In the genomic region with DNA sequence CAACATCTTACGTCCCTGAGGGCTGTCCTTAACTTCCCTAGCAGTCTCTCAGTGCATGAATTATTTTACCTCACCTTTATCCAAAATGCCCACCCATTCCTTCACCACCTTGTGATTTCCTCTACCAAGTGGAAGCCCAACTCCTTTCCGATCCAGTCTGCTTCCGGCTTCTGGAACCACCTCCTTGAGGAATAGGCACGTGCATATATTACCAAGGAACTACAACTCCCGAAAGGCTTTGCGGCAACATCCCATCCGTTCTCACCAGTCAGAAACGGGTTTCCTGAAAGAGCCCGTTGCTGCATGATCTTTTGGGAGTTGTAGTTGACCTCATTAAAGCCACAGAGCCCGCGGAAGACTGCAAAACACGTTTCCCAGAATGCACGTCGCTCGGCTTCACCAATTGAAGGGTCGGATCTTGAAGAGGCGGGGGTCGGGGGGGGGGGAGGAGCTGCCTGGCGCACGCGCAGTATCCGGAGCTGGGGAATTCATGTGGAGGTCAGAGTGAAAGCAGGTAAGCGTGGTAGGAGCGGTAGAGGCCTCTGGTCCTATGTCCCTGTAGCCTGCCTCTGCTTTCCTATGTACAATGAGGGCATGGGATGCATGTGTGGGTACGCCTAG, we compare ENCODE assay signal across 8 mouse cellular contexts. TPM values are rescaled to one million over a fixed set of nuclear protein-coding genes. Genes with fewer than 3 reads are reported as not detected.
DNase-seq lines count a peak whose midpoint lies in the region; ATAC-seq and TF ChIP-seq lines count a peak whose summit lies in the region.

Phb (plus strand) TSS at position 429 of the 621 bp plus-strand sequence.

- peak within 1 kb of the TSS; percentile 74 for H3K4me2 ChIP-seq in heart, embryonic 15.5 days
- H3K4me2 ChIP-seq in liver, embryonic 14.5 days (ENCODE audit: low read depth), result peak within 1 kb of the TSS; percentile 92
- H3K4me2 ChIP-seq in neural tube, embryonic 11.5 days (ENCODE audit: low read depth), result peak within 1 kb of the TSS; percentile 70
- peak within 1 kb of the TSS; percentile 75 for H3K4me2 ChIP-seq in stomach, postnatal 0 days (replicated peaks; ENCODE audit: low read depth)

- H3K27me3 ChIP-seq in forebrain, embryonic 10.5 days (ENCODE audit: poor library complexity, severe bottlenecking), result no peaks in the 10 kb centered on the region
- H3K27me3 ChIP-seq in heart, embryonic 15.5 days, result no peaks in the 10 kb centered on the region
- H3K27me3 ChIP-seq in liver, embryonic 14.5 days (ENCODE audit: control insufficient read depth, insufficient read depth, low read length), result no peaks in the 10 kb centered on the region
- H3K27me3 ChIP-seq in neural tube, embryonic 11.5 days (ENCODE audit: control insufficient read depth, insufficient read depth, low read length), result no peaks in the 10 kb centered on the region
- H3K27me3 ChIP-seq in stomach, postnatal 0 days (ENCODE audit: control insufficient read depth, insufficient read depth, low read length), result no peaks in the 10 kb centered on the region

- ATAC-seq in heart, embryonic 15.5 days (replicated peaks; ENCODE audit: insufficient number of reproducible peaks, insufficient read depth, low FRiP score, low read depth), result peak; percentile 95
- peak; percentile 93 for ATAC-seq in liver, embryonic 14.5 days (ENCODE audit: insufficient read depth)
- ATAC-seq in neural tube, embryonic 11.5 days (ENCODE audit: insufficient read depth, low FRiP score, low TSS enrichment), result peak; percentile 94
- peak; percentile 97 for ATAC-seq in stomach, postnatal 0 days (ENCODE audit: low FRiP score, low TSS enrichment)

- no peak for TF ChIP-seq EP300 in liver, embryonic 14.5 days (IDR thresholded peaks at IDR 0.05; ENCODE audit: low read depth)
- TF ChIP-seq EP300 in stomach, postnatal 0 days (optimal IDR thresholded peaks at IDR 0.05), result no peak

- H3K4me3 ChIP-seq in forebrain, embryonic 10.5 days, result peak within 1 kb of the TSS; percentile 75
- H3K4me3 ChIP-seq in heart, embryonic 15.5 days, result peak within 1 kb of the TSS; percentile 73
- H3K4me3 ChIP-seq in liver, embryonic 14.5 days (ENCODE audit: insufficient read depth in 1 of 2, low read depth in 2 of 2, low read length in 2 of 2), result peak within 1 kb of the TSS; percentile 80 to 99
- H3K4me3 ChIP-seq in neural tube, embryonic 11.5 days (ENCODE audit: low read depth, low read length), result peak within 1 kb of the TSS; percentile 68
- peak within 1 kb of the TSS; percentile 69 for H3K4me3 ChIP-seq in stomach, postnatal 0 days (ENCODE audit: low read depth, low read length)

- H3K4me1 ChIP-seq in forebrain, embryonic 10.5 days, result peaks cover 16% of the 10 kb centered on the region
- H3K4me1 ChIP-seq in heart, embryonic 15.5 days (replicated peaks), result peaks cover 11% of the 10 kb centered on the region
- H3K4me1 ChIP-seq in liver, embryonic 14.5 days (replicated peaks; ENCODE audit: control insufficient read depth in 2 of 2, insufficient read depth in 2 of 2, low read length in 1 of 2), result peaks cover 2 to 7% of the 10 kb centered on the region in 2 experiments
- H3K4me1 ChIP-seq in neural tube, embryonic 11.5 days (ENCODE audit: control insufficient read depth, insufficient read depth, low read length), result no peaks in the 10 kb centered on the region
- H3K4me1 ChIP-seq in stomach, postnatal 0 days (replicated peaks; ENCODE audit: control insufficient read depth, insufficient read depth), result peaks cover 2% of the 10 kb centered on the region; the same call in 1 of the 2 replicates

- H3K27ac ChIP-seq in forebrain, embryonic 10.5 days, result peak within 1 kb of the TSS; percentile 81
- H3K27ac ChIP-seq in heart, embryonic 15.5 days, result peak within 1 kb of the TSS; percentile 88
- H3K27ac ChIP-seq in liver, embryonic 14.5 days, result peak within 1 kb of the TSS; percentile 41
- no peak within 1 kb of the TSS for H3K27ac ChIP-seq in neural tube, embryonic 11.5 days (ENCODE audit: low read depth, low read length)
- peak within 1 kb of the TSS; percentile 83 for H3K27ac ChIP-seq in stomach, postnatal 0 days (replicated peaks)

- H3K9ac ChIP-seq in heart, embryonic 15.5 days, result peak within 1 kb of the TSS; percentile 73
- peak within 1 kb of the TSS; percentile 79 for H3K9ac ChIP-seq in liver, embryonic 14.5 days (replicated peaks)
- peak within 1 kb of the TSS; percentile 44 for H3K9ac ChIP-seq in neural tube, embryonic 11.5 days (ENCODE audit: low read length)
- peak within 1 kb of the TSS; percentile 65 for H3K9ac ChIP-seq in stomach, postnatal 0 days (ENCODE audit: low read length)

- no peaks in the 10 kb centered on the region for H3K9me3 ChIP-seq in forebrain, embryonic 10.5 days
- H3K9me3 ChIP-seq in heart, embryonic 15.5 days (replicated peaks), result no peaks in the 10 kb centered on the region
- no peaks in the 10 kb centered on the region for H3K9me3 ChIP-seq in liver, embryonic 14.5 days (ENCODE audit: control insufficient read depth, low read length)
- H3K9me3 ChIP-seq in neural tube, embryonic 11.5 days (ENCODE audit: control insufficient read depth, low read length), result no peaks in the 10 kb centered on the region
- no peaks in the 10 kb centered on the region for H3K9me3 ChIP-seq in stomach, postnatal 0 days (ENCODE audit: control insufficient read depth, low read length)

- 2% methylated on average over 25 of the region's 25 CpGs for WGBS in forebrain, embryonic 10.5 days
- 1% methylated on average over 25 of the region's 25 CpGs for WGBS in heart, embryonic 15.5 days
- 0% methylated on average over 25 of the region's 25 CpGs for WGBS in liver, embryonic 14.5 days (ENCODE audit: insufficient replicate concordance)
- 1% methylated on average over 25 of the region's 25 CpGs for WGBS in neural tube, embryonic 11.5 days
- 1% methylated on average over 25 of the region's 25 CpGs for WGBS in stomach, postnatal 0 days

- DNase-seq in CD8-positive naive resting alpha-beta T cell, adult 2 months (ENCODE audit: low read depth in 2 of 2, low spot score in 2 of 2), result peak; percentile 89 to 91
- DNase-seq in c-Kit-positive CD71-negative TER-119-negative erythroid progenitor cells, embryonic 14.5 days (ENCODE audit: low read depth), result peak; percentile 96
- peak; percentile 96 for DNase-seq in forebrain, embryonic 10.5 days (ENCODE audit: extremely low spot score, low spot score)
- DNase-seq in kidney, postnatal 25 days, result peak; percentile 96 to 98
- peak; percentile 93 to 97 (median 96) for DNase-seq in liver, embryonic 14.5 days (ENCODE audit: low read depth in 3 of 3, low spot score in 3 of 3)
- DNase-seq in neural tube, embryonic 11.5 days (ENCODE audit: low spot score), result peak; percentile 93
- peak; percentile 97 for DNase-seq in stomach, postnatal 0 days (ENCODE audit: low spot score)

- TF ChIP-seq CTCF in liver, embryonic 14.5 days (IDR thresholded peaks at IDR 0.05; ENCODE audit: low read depth), result no peak
- TF ChIP-seq CTCF in stomach, postnatal 0 days (IDR thresholded peaks at IDR 0.05; ENCODE audit: low read depth), result peak; percentile 37; the same call in 1 of the 2 replicates

- peaks cover 36% of the 10 kb centered on the region for H3K36me3 ChIP-seq in forebrain, embryonic 10.5 days (replicated peaks)
- peaks cover 27% of the 10 kb centered on the region for H3K36me3 ChIP-seq in heart, embryonic 15.5 days
- peaks cover 3% of the 10 kb centered on the region for H3K36me3 ChIP-seq in liver, embryonic 14.5 days (replicated peaks; ENCODE audit: control insufficient read depth, insufficient read depth, low read depth)
- H3K36me3 ChIP-seq in neural tube, embryonic 11.5 days (ENCODE audit: control insufficient read depth, insufficient read depth, low read length), result no peaks in the 10 kb centered on the region
- H3K36me3 ChIP-seq in stomach, postnatal 0 days (ENCODE audit: control insufficient read depth, insufficient read depth, low read length), result peaks cover 11% of the 10 kb centered on the region

RNA-seq across cellular contexts. Expression of gene Phb, which starts in this region (rescaled TPM):
- polyA plus RNA-seq in forebrain, embryonic 10.5 days (2016; fragmentation: Nextera tagmentation; extraction: Ambion mirVana), result 273 and 276 TPM in 2 replicates
- 237 and 293 TPM in 2 replicates for polyA plus RNA-seq in heart, embryonic 15.5 days (2015; fragmentation: Nextera tagmentation; extraction: Ambion mirVana)
- 90.4 and 124 TPM in 2 replicates for polyA plus RNA-seq in liver, embryonic 14.5 days (2012; rRNA removed)
- 148 and 153 TPM in 2 replicates for polyA plus RNA-seq in liver, embryonic 14.5 days (2014; fragmentation: Nextera tagmentation; extraction: Ambion mirVana)
- polyA plus RNA-seq in neural tube, embryonic 11.5 days (2014; fragmentation: Nextera tagmentation; extraction: Ambion mirVana), result 226 and 230 TPM in 2 replicates
- polyA plus RNA-seq in stomach, postnatal 0 days (2015; fragmentation: Nextera tagmentation; extraction: Ambion mirVana), result 190 and 202 TPM in 2 replicates
